ENCODE assay signal across 18 mouse cellular contexts in the genomic region with DNA sequence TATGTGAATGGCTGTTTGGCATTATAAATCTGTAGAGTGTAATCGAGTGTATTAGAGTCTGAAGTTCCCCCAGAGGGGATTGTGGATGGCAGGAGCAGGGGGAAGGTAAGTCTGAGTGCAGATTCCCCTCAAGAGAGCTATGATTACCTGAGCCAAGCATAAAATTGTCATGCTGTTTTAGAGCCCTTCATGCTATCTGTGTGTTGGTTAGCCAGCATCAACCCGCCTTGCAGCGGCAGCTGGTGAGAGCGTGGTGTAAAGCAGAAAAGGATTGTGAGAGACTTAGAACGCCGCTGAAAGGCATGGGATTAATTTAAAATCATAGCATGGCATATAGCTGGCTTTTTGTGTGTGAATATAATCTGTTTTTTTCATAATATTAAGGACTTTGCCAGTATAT.
A peak's percentile ranks its signal among the peaks of the same experiment; 100 is the strongest.
DNase-seq lines count a peak whose midpoint lies in the region; ATAC-seq and TF ChIP-seq lines count a peak whose summit lies in the region.
"Had no signal": no experiment of that assay in that cellular context is flagged by ENCODE, and none has a peak within 500 bp of the region (broad histone marks: within the 10 kb centered on the region; RNA-seq: fewer than 3 reads in every experiment).

No protein-coding gene starts in this region.

- peaks cover 15% of the 10 kb centered on the region for H3K4me1 ChIP-seq in hindbrain, embryonic 13.5 days (replicated peaks)
- no peaks in the 10 kb centered on the region for H3K4me1 ChIP-seq in hindbrain, embryonic 11.5 days (replicated peaks; ENCODE audit: control insufficient read depth, insufficient read depth, low read length)
- peaks cover 5% of the 10 kb centered on the region for H3K4me1 ChIP-seq in midbrain, embryonic 15.5 days
- no peaks in the 10 kb centered on the region for H3K4me1 ChIP-seq in midbrain, postnatal 0 days (ENCODE audit: insufficient read depth, low read length)
- H3K4me1 ChIP-seq in hindbrain, embryonic 16.5 days (ENCODE audit: control insufficient read depth, insufficient read depth, low read depth, low read length), result peaks cover 3% of the 10 kb centered on the region; the same call in 1 of the 2 replicates
- H3K4me1 ChIP-seq: limb, embryonic 15.5 days had no signal

- WGBS in hindbrain, embryonic 13.5 days, result 68% methylated on average over 6 of the region's 6 CpGs
- WGBS in hindbrain, embryonic 11.5 days, result 95% methylated on average over 6 of the region's 6 CpGs
- 55% methylated on average over 6 of the region's 6 CpGs for WGBS in midbrain, embryonic 15.5 days
- WGBS in midbrain, postnatal 0 days, result 55% methylated on average over 6 of the region's 6 CpGs
- WGBS in hindbrain, embryonic 16.5 days, result 65% methylated on average over 6 of the region's 6 CpGs

- H3K4me3 ChIP-seq in hindbrain, embryonic 13.5 days, result no peak overlapping the region
- H3K4me3 ChIP-seq in hindbrain, embryonic 11.5 days (ENCODE audit: low read depth, low read length), result no peak overlapping the region
- no peak overlapping the region for H3K4me3 ChIP-seq in midbrain, embryonic 15.5 days
- no peak overlapping the region for H3K4me3 ChIP-seq in midbrain, postnatal 0 days (ENCODE audit: low read depth, low read length)
- H3K4me3 ChIP-seq in hindbrain, embryonic 16.5 days (ENCODE audit: low read length), result no peak overlapping the region
- H3K4me3 ChIP-seq: gastrocnemius, adult 2 months; heart, embryonic 15.5 days; limb, embryonic 15.5 days had no signal

- peak; percentile 47; the same call in 1 of the 2 replicates for ATAC-seq in hindbrain, embryonic 13.5 days (ENCODE audit: low FRiP score)
- ATAC-seq in hindbrain, embryonic 11.5 days (ENCODE audit: low FRiP score), result no peak
- ATAC-seq in midbrain, embryonic 15.5 days (replicated peaks), result peak; percentile 65
- no peak for ATAC-seq in midbrain, postnatal 0 days (ENCODE audit: low FRiP score)
- ATAC-seq in hindbrain, embryonic 16.5 days, result peak; percentile 38; the same call in 1 of the 2 replicates
- ATAC-seq: liver, postnatal 0 days had no signal

- TF ChIP-seq CTCF in midbrain, postnatal 0 days (IDR thresholded peaks at IDR 0.05), result no peak

- H3K9me3 ChIP-seq in hindbrain, embryonic 13.5 days, result no peaks in the 10 kb centered on the region
- no peaks in the 10 kb centered on the region for H3K9me3 ChIP-seq in hindbrain, embryonic 11.5 days (ENCODE audit: control insufficient read depth, low read length)
- H3K9me3 ChIP-seq in midbrain, embryonic 15.5 days, result no peaks in the 10 kb centered on the region
- H3K9me3 ChIP-seq in midbrain, postnatal 0 days (ENCODE audit: low read length), result no peaks in the 10 kb centered on the region
- no peaks in the 10 kb centered on the region for H3K9me3 ChIP-seq in hindbrain, embryonic 16.5 days (ENCODE audit: control insufficient read depth, low read length)
- H3K9me3 ChIP-seq: G1E; heart, embryonic 15.5 days; limb, embryonic 15.5 days had no signal

- no peak overlapping the region for H3K4me2 ChIP-seq in hindbrain, embryonic 13.5 days
- no peak overlapping the region for H3K4me2 ChIP-seq in hindbrain, embryonic 11.5 days (replicated peaks; ENCODE audit: low read depth, low read length)
- H3K4me2 ChIP-seq in midbrain, embryonic 15.5 days, result no peak overlapping the region
- no peak overlapping the region for H3K4me2 ChIP-seq in midbrain, postnatal 0 days (ENCODE audit: low read depth, low read length, poor library complexity, severe bottlenecking)
- no peak overlapping the region for H3K4me2 ChIP-seq in hindbrain, embryonic 16.5 days (ENCODE audit: low read length)
- H3K4me2 ChIP-seq: heart, embryonic 15.5 days; limb, embryonic 15.5 days had no signal

- no peak overlapping the region for H3K9ac ChIP-seq in hindbrain, embryonic 13.5 days
- no peak overlapping the region for H3K9ac ChIP-seq in hindbrain, embryonic 11.5 days (ENCODE audit: low read depth, low read length)
- no peak overlapping the region for H3K9ac ChIP-seq in midbrain, embryonic 15.5 days
- no peak overlapping the region for H3K9ac ChIP-seq in midbrain, postnatal 0 days (replicated peaks; ENCODE audit: low read length, poor library complexity, severe bottlenecking)
- no peak overlapping the region for H3K9ac ChIP-seq in hindbrain, embryonic 16.5 days (ENCODE audit: low read depth, low read length)
- H3K9ac ChIP-seq: heart, embryonic 15.5 days; limb, embryonic 15.5 days; liver, postnatal 0 days had no signal

- no peak for DNase-seq in hindbrain, embryonic 11.5 days (ENCODE audit: low spot score)
- DNase-seq in midbrain, postnatal 0 days (ENCODE audit: low spot score), result no peak
- DNase-seq in right cerebral cortex, postnatal 25 days, result peak; percentile 33
- no peak for DNase-seq in adrenal gland, postnatal 25 days
- DNase-seq: adrenal gland, adult 2 months; cerebellum, adult 9-10 months; embryo, embryonic 11 days; gastrocnemius, adult 2 months; heart, adult 18-20 months; kidney, adult 9 months; liver, postnatal 0 days; lung, postnatal 36 days had no signal

- H3K27ac ChIP-seq in hindbrain, embryonic 13.5 days, result peak overlapping the region; percentile 10; the same call in 1 of the 2 replicates
- H3K27ac ChIP-seq in hindbrain, embryonic 11.5 days (ENCODE audit: low read depth, low read length), result no peak overlapping the region
- peak overlapping the region; percentile 25; the same call in 1 of the 2 replicates for H3K27ac ChIP-seq in midbrain, embryonic 15.5 days
- no peak overlapping the region for H3K27ac ChIP-seq in midbrain, postnatal 0 days (ENCODE audit: low read depth, low read length)
- no peak overlapping the region for H3K27ac ChIP-seq in hindbrain, embryonic 16.5 days (ENCODE audit: low read depth, low read length)
- H3K27ac ChIP-seq: gastrocnemius, adult 2 months; heart, embryonic 15.5 days; limb, embryonic 15.5 days had no signal

- H3K27me3 ChIP-seq in hindbrain, embryonic 13.5 days, result no peaks in the 10 kb centered on the region
- H3K27me3 ChIP-seq in hindbrain, embryonic 11.5 days (ENCODE audit: control insufficient read depth, insufficient read depth, low read length), result no peaks in the 10 kb centered on the region
- no peaks in the 10 kb centered on the region for H3K27me3 ChIP-seq in midbrain, embryonic 15.5 days (replicated peaks)
- no peaks in the 10 kb centered on the region for H3K27me3 ChIP-seq in midbrain, postnatal 0 days (ENCODE audit: insufficient read depth, low read length)
- no peaks in the 10 kb centered on the region for H3K27me3 ChIP-seq in hindbrain, embryonic 16.5 days (replicated peaks; ENCODE audit: control insufficient read depth, insufficient read depth, low read length)
- H3K27me3 ChIP-seq: heart, embryonic 15.5 days; limb, embryonic 15.5 days had no signal

- H3K36me3 ChIP-seq in hindbrain, embryonic 13.5 days, result no peaks in the 10 kb centered on the region
- no peaks in the 10 kb centered on the region for H3K36me3 ChIP-seq in hindbrain, embryonic 11.5 days (ENCODE audit: control insufficient read depth, insufficient read depth, low read length)
- no peaks in the 10 kb centered on the region for H3K36me3 ChIP-seq in midbrain, embryonic 15.5 days (replicated peaks)
- no peaks in the 10 kb centered on the region; the same call in 1 of the 2 replicates for H3K36me3 ChIP-seq in midbrain, postnatal 0 days (ENCODE audit: insufficient read depth, low read length)
- no peaks in the 10 kb centered on the region for H3K36me3 ChIP-seq in hindbrain, embryonic 16.5 days (ENCODE audit: control insufficient read depth, insufficient read depth, low read length)
- H3K36me3 ChIP-seq: heart, embryonic 15.5 days; limb, embryonic 15.5 days had no signal

Comparison
In these comparisons a context has a peak if more than half of its experiments do, and no peak if none do; other contexts are left out.
1. ATAC-seq: peak in hindbrain, embryonic 13.5 days (single experiment), midbrain, embryonic 15.5 days (single experiment) and hindbrain, embryonic 16.5 days (single experiment); none in hindbrain, embryonic 11.5 days (single experiment) and midbrain, postnatal 0 days (single experiment).
2. H3K27ac ChIP-seq: peak in hindbrain, embryonic 13.5 days (single experiment) and midbrain, embryonic 15.5 days (single experiment); none in hindbrain, embryonic 11.5 days (single experiment), midbrain, postnatal 0 days (single experiment) and hindbrain, embryonic 16.5 days (single experiment).